Mouse (Mus musculus) ES-Bruce4 (cell line): ENCODE data around the gene Spsb4. TPM values are rescaled to one million over a fixed set of nuclear protein-coding genes. Genes with fewer than 3 reads are reported as not detected.

Source experiments
- H3K27ac ChIP-seq: 2 replicates; pipeline ENCODE4 v1.5.1; 2012; ENCODE audit warnings: low read length, inconsistent platforms; ENCODE audit not compliant: insufficient read depth
- H3K27me3 ChIP-seq: 2 replicates; pipeline ENCODE4 v1.6.1; 2012; ENCODE audit warnings: mild to moderate bottlenecking, low read length, inconsistent platforms; ENCODE audit not compliant: control insufficient read depth, poor library complexity, insufficient read depth, severe bottlenecking
- H3K36me3 ChIP-seq: 2 replicates; pipeline ENCODE4 v1.6.1; 2012; ENCODE audit warnings: inconsistent platforms, mild to moderate bottlenecking, low read length, moderate library complexity; ENCODE audit not compliant: control insufficient read depth, poor library complexity, insufficient read depth, severe bottlenecking
- H3K4me1 ChIP-seq: one replicate; pipeline ENCODE4 v1.8.1; 2011; ENCODE audit warnings: low read length; ENCODE audit not compliant: control insufficient read depth, insufficient read depth
- H3K4me3 ChIP-seq: 2 replicates; pipeline ENCODE4 v1.5.1; 2011; ENCODE audit warnings: low read depth, mild to moderate bottlenecking, low read length
- H3K9ac ChIP-seq: 2 replicates; pipeline ENCODE4 v1.6.1; 2012; ENCODE audit warnings: low read depth, mild to moderate bottlenecking, inconsistent platforms; ENCODE audit not compliant: poor library complexity, severe bottlenecking
- H3K9me3 ChIP-seq: replicated peaks from 2 replicates; pipeline ENCODE4 v1.6.1; 2012; ENCODE audit warnings: mild to moderate bottlenecking, low read length, inconsistent platforms; ENCODE audit not compliant: control insufficient read depth, poor library complexity, insufficient read depth, severe bottlenecking
- CTCF ChIP-seq: IDR thresholded peaks from one replicate; pipeline ENCODE4 v1.8.1; 2011; ENCODE audit warnings: low read depth, low read length
- EP300 ChIP-seq: IDR thresholded peaks from 2 replicates; pipeline ENCODE4 v1.6.1; 2011; ENCODE audit warnings: low read depth, low read length; ENCODE audit not compliant: insufficient read depth
- POLR2A ChIP-seq: IDR thresholded peaks from one replicate; pipeline ENCODE4 v1.8.1; 2011; ENCODE audit warnings: low read length; ENCODE audit not compliant: insufficient read depth
- polyA plus RNA-seq: library from polyadenylated mRNA; stranded (reverse); fragments of >200 nt; gene quantifications from 2 replicates; pipeline ENCODE4 v1.2.4, GENCODE M21; 2011; ENCODE audit warnings: low read depth; ENCODE audit not compliant: missing spikeins, insufficient read depth, insufficient read length

The Spsb4 gene
- polyA plus RNA-seq, 1 experiment, result 1.9 TPM

DNA sequence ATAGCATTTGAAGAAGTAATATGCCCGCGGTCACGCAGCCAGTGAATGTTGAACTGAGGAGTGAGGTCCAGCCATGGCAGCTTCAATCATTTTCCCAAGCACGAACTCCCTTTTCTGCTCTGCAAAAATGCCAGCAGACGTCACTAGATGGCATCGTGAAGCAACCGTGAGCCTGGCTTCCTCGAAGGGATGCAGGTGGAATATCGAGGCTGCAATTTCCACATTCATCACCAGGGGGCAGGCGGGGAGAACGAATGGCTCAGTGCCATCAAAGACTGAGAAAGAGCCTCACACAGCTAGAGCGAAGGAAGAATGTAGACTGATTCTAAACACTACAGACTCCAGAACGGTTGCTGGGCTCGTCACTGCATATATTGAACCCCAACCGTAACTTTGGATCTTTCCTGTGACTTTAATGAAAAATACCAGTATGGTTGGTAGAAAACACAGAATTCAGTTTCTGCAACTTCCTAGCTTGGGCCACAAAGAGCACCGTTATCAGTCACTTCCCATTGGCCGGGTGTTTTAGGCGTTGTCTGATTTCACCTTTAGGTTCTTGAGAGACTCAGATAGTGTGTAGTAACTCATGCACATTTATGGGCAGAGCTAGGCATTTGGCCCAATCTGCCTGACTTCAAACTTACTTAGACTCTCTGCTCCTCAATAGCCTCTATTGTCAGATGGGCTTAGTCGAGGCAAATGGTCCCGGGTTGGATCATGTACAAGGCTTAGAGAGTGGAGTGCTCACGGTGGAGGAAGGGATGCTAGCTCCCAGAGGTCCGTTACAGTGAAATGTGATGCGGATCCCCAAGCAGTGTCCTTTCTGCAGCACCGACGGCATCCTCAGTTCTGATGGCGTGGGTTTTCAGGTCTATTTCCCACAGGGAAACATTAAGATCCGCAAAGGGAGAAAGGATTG lies 101.8 kb downstream of the Spsb4 start:
- Histone ChIP-seq H3K36me3 (no peaks in the 10 kb centered on the region), H3K9me3 (no peaks in the 10 kb centered on the region), H3K4me1 (no peaks in the 10 kb centered on the region), H3K4me3 (no peak overlapping the region), H3K27me3 (no peaks in the 10 kb centered on the region), H3K9ac (no peak overlapping the region), H3K27ac (no peak overlapping the region)
- no peak for TF ChIP-seq POLR2A
- TF ChIP-seq CTCF, result peak; percentile 100
- TF ChIP-seq EP300, result 0 out of 2 replicates have a peak, but pooled peaks have one; percentile 29

DNA sequence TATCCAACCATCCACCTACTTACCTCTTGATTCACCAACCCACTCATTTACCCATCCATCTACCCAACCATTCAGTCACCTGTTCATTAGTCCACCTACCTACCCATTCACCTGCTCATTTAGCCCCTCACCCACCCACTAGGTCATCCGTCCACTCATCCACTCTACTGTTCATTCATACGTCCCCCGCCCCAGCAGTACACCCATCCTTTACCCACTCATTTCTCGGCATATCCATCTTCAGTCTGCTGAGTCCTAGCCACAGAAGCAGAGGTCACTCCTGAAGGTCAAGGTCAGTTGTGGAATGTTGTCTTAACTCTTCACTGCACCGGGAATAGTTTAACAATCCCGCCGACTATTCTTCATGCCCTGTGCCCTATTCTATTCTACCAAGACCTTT lies 102.6 kb downstream of the Spsb4 start:
- no peak overlapping the region for H3K27ac ChIP-seq
- TF ChIP-seq POLR2A (no peak), CTCF (no peak), EP300 (no peak)

DNA sequence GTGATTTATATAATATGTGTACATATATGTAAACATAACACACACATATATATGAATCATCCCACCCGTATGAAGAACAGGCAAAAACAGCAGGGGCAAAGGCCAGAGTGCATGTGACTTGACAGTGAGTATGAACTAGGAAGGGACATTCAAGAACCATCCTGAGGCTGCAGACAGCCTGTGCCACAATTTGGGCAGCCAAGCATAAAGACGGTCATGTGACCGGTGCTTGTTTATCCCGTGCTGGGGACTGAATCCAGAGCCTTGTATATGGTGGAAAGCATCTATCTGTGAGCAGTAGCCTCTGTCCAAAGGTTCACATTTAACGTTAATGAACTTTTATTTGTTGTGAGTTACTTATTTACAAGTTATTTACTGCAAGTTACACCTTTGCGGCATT lies 103.8 kb downstream of the Spsb4 start:
- H3K27me3 ChIP-seq, result no peaks in the 10 kb centered on the region
- no peak overlapping the region for H3K4me3 ChIP-seq
- no peak overlapping the region for H3K9ac ChIP-seq
- no peaks in the 10 kb centered on the region for H3K9me3 ChIP-seq
- H3K4me1 ChIP-seq, result no peaks in the 10 kb centered on the region
- H3K27ac ChIP-seq, result no peak overlapping the region
- no peaks in the 10 kb centered on the region for H3K36me3 ChIP-seq
- TF ChIP-seq POLR2A, result no peak

More for the DNA sequence above, 102.6 kb downstream of the Spsb4 start:
- Histone ChIP-seq H3K9ac (no peak overlapping the region), H3K9me3 (no peaks in the 10 kb centered on the region), H3K4me1 (no peaks in the 10 kb centered on the region), H3K36me3 (no peaks in the 10 kb centered on the region), H3K4me3 (no peak overlapping the region), H3K27me3 (no peaks in the 10 kb centered on the region)

DNA sequence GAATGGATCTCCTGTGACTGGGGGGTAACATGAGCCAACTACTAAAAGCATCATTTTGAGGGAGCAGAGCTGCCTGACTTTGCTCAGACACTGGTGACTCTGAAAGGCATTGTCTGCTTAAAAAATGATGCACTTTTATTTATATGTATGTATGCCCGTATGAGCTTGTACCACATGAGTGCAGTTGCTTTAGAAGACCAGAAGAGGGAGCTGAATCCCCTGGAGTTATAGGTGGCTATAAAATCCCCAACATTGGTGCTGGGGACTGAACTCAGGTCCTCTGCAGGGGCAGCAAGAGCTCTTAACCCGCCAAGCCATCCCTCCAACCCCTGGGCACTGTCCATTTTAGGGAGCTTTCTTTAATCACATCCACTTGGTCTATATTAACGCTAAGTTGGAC lies 104.6 kb downstream of the Spsb4 start:
- no peak overlapping the region for H3K9ac ChIP-seq
- H3K9me3 ChIP-seq, result no peaks in the 10 kb centered on the region
- H3K4me1 ChIP-seq, result no peaks in the 10 kb centered on the region
- no peaks in the 10 kb centered on the region for H3K36me3 ChIP-seq
- H3K4me3 ChIP-seq, result no peak overlapping the region
- TF ChIP-seq CTCF (peak; percentile 30), EP300 (no peak), POLR2A (no peak)
- H3K27me3 ChIP-seq, result no peaks in the 10 kb centered on the region
- no peak overlapping the region for H3K27ac ChIP-seq

DNA sequence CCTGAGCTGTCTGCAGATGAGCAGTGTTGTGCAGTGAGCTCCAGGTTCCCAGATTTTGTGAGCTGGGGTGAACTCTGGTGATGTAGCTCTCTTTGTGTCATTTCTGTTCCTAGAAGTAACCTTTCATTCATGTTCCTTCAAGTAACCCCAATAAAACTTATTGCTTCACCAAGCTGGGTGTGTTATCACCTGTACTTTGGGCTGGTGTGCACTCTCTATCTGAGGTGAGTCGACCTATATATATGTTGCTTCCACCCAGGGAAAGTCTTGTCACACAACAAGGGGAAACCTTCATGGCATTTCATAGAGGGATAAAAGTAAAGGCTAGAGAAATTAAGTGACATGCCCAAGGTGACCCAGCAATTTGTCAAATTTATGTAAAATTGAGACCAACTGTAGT lies 109.1 kb downstream of the Spsb4 start:
- no peaks in the 10 kb centered on the region for H3K36me3 ChIP-seq
- no peaks in the 10 kb centered on the region for H3K4me1 ChIP-seq
- TF ChIP-seq POLR2A, result no peak
- H3K4me3 ChIP-seq, result no peak overlapping the region
- no peaks in the 10 kb centered on the region for H3K27me3 ChIP-seq
- no peaks in the 10 kb centered on the region for H3K9me3 ChIP-seq
- H3K9ac ChIP-seq, result no peak overlapping the region
- no peak overlapping the region for H3K27ac ChIP-seq

DNA sequence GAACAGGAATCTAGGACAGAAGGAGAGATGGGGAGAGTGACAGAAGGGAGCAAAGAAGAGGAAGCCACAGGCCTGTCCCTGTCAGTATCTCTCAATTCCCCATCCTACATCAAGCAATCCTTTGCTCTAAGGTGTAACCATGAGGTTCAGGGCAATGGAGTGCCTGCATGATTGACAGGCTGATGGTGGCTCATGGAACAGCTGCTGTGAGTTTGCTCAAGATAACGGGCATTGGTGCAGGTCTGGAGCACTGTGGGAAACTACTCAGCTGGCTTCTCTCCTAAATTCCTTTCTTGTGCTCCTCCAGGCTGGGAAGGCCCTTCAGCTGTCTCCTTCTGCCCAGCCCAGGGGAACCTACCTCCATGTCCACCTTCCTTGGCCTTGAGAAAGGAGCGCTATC lies 109.9 kb downstream of the Spsb4 start:
- Histone ChIP-seq H3K9me3 (no peaks in the 10 kb centered on the region), H3K9ac (no peak overlapping the region), H3K36me3 (no peaks in the 10 kb centered on the region), H3K4me1 (no peaks in the 10 kb centered on the region), H3K27ac (no peak overlapping the region), H3K4me3 (no peak overlapping the region), H3K27me3 (no peaks in the 10 kb centered on the region)
- TF ChIP-seq CTCF, result no peak
- no peak for TF ChIP-seq POLR2A
- no peak for TF ChIP-seq EP300
